Mouse (Mus musculus) heart, embryonic 11.5 days (tissue): ENCODE measurements at regions not wholly inside any gene's neighbourhood (a gene's known extent, or its start where the extent isn't known, plus 50 kb on each side); places are given as distances from the start of the nearest gene placed in this dataset.
A peak's percentile ranks its signal among the peaks of the same experiment; 100 is the strongest.

Experiments used
- ATAC-seq: fragments of 200-750 bp; cut with Nextera tagmentation; replicated peaks from 2 replicates; pipeline ENCODE4 v1.8.0; 2017; ENCODE audit warnings: moderate library complexity; ENCODE audit not compliant: insufficient number of reproducible peaks, low FRiP score, low TSS enrichment
- H3K27ac ChIP-seq: fragments of 300-500 bp; sonication (generic); 2 replicates; pipeline ENCODE4 v1.5.1; 2014; ENCODE audit warnings: mild to moderate bottlenecking, low read depth, low read length
- H3K27me3 ChIP-seq: fragments of 300-500 bp; sonication (generic); 2 replicates; pipeline ENCODE4 v1.6.1; 2014; ENCODE audit warnings: mild to moderate bottlenecking, low read length, mixed read lengths; ENCODE audit not compliant: control insufficient read depth, insufficient read depth
- H3K36me3 ChIP-seq: fragments of 300-500 bp; sonication (generic); 2 replicates; pipeline ENCODE4 v1.6.1; 2014; ENCODE audit warnings: mild to moderate bottlenecking, low read length, moderate library complexity, mixed read lengths; ENCODE audit not compliant: control insufficient read depth, insufficient read depth
- H3K4me1 ChIP-seq: fragments of 300-500 bp; sonication (generic); 2 replicates; pipeline ENCODE4 v1.6.1; 2014; ENCODE audit warnings: low read length; ENCODE audit not compliant: control insufficient read depth, insufficient read depth
- H3K4me2 ChIP-seq: fragments of 300-500 bp; sonication (generic); 2 replicates; pipeline ENCODE4 v1.6.1; 2014; ENCODE audit warnings: mild to moderate bottlenecking, moderate library complexity
- H3K4me3 ChIP-seq: fragments of 300-500 bp; sonication (generic); 2 replicates; pipeline ENCODE4 v1.5.1; 2014; ENCODE audit warnings: low read depth, low read length
- H3K9ac ChIP-seq: fragments of 300-500 bp; sonication (generic); 2 replicates; pipeline ENCODE4 v1.6.1; 2014; ENCODE audit warnings: mild to moderate bottlenecking, low read depth, low read length, moderate library complexity
- H3K9me3 ChIP-seq: fragments of 300-500 bp; sonication (generic); replicated peaks from 2 replicates; pipeline ENCODE4 v1.6.1; 2016; ENCODE audit warnings: low read length; ENCODE audit not compliant: control insufficient read depth
- WGBS: fragments of 180-500 bp; shearing (Covaris S2); extraction: QIAGEN DNeasy Blood & Tissue Kit; methylation state at CpG from one replicate; pipeline ENCODE4 v1.1.7; 2014; ENCODE audit not compliant: insufficient replicate concordance; 5-methylcytosine and 5-hydroxymethylcytosine counted together

DNA sequence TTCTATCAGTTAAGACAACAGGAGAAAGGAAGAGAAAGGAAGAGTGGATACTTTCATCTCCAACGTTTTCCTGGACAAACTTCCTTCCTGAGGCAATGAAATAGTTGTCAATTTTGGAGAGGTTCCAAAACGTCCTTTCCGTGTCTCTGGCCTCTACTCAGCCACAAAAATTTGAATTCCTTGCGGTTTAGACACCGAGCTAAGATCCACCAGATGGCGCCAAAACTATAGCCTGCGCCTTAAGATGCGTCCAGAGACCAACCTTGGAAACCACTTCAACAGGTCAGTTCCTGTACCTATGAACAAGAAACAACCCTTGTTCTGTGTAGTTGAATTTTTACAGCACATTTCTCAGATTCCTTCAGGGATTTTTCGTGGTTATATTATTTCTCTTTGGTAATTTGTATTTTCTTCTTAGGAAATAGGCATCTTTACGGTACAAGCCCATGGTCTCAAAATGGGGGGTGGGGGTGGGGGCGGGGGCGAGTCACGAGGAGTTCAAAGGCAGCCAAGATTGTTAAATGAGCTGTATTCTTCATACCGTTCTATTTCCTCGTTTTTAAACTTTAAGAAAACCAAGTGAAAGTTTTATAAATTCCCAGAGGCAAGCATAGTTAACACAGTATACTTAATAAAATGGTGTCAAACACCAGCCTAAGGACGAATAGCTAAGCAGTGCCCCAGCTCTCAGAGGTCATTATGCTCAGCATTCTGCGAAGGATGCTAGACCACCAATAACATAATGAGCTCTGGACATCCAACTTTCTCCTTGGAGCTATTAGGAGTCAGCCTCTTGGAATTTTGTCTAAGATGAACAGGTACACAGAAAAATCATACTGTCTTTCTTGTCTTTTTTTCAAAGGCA lies 96.2 kb upstream of the Cacna2d1 start:
- Histone ChIP-seq H3K27me3 (no peaks in the 10 kb centered on the region), H3K4me1 (no peaks in the 10 kb centered on the region), H3K4me3 (no peak overlapping the region), H3K27ac (no peak overlapping the region), H3K9ac (no peak overlapping the region), H3K4me2 (no peak overlapping the region), H3K9me3 (no peaks in the 10 kb centered on the region), H3K36me3 (no peaks in the 10 kb centered on the region)
- 31% methylated on average over 17 of the region's 17 CpGs for WGBS
- ATAC-seq = peak; percentile 57; the same call in 1 of the 2 replicates

DNA sequence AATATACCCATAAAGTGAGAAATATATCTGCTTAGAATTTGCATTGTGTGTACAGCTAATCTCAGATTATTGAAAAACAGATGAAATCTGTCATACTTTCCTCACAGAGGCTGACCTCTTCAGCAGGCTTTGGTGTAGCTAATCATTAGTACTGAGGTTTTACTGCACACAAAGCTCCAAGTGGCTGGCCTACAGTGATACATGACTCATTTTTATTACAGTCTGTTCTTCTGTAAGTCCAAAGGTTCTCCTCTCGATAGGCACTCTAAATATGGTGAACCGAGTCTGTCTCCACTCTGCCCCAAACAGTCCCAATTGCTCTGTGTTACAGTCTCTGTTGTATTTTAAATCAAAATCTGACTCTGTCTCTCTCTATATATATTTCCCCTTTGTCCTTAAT lies 87.7 kb upstream of the Cacna2d1 start:
- WGBS = 81% methylated on average over 2 of the region's 2 CpGs
- ATAC-seq = no peak
- no peaks in the 10 kb centered on the region for H3K4me1 ChIP-seq

DNA sequence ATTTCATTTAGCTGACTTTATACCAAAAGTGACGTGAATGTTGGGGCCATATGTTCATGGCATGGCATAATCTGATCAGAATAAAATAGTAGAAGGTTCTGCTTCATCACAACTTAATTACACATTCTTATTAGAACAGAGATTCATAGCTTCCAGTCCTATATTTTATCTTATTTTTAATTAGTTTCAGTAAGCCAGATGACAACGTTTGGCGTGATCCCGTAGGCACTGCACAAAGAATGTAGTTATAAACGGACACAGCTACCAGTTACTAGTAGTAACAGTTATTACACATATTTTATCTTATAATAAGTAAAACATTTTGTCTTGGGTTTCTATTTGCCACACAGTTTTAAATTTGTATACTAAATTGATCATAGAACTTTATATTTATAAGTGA lies 85.0 kb upstream of the Cacna2d1 start:
- Histone ChIP-seq H3K36me3 (no peaks in the 10 kb centered on the region), H3K4me3 (no peak overlapping the region), H3K27me3 (no peaks in the 10 kb centered on the region), H3K9ac (no peak overlapping the region), H3K4me1 (no peaks in the 10 kb centered on the region), H3K9me3 (no peaks in the 10 kb centered on the region), H3K4me2 (no peak overlapping the region), H3K27ac (no peak overlapping the region)
- no peak for ATAC-seq
- 87% methylated on average over 5 of the region's 5 CpGs for WGBS

More for the DNA sequence above, 87.7 kb upstream of the Cacna2d1 start:
- no peaks in the 10 kb centered on the region for H3K27me3 ChIP-seq
- no peaks in the 10 kb centered on the region for H3K9me3 ChIP-seq
- no peak overlapping the region for H3K9ac ChIP-seq
- H3K4me3 ChIP-seq = no peak overlapping the region
- no peak overlapping the region for H3K4me2 ChIP-seq
- H3K36me3 ChIP-seq = no peaks in the 10 kb centered on the region
- no peak overlapping the region for H3K27ac ChIP-seq

GRCm38 (mm10) chr5:15850126-15850801 lies 84.2 kb upstream of the Cacna2d1 start:
- Histone ChIP-seq H3K9ac (no peak overlapping the region), H3K4me1 (no peaks in the 10 kb centered on the region), H3K9me3 (no peaks in the 10 kb centered on the region), H3K27me3 (no peaks in the 10 kb centered on the region), H3K27ac (no peak overlapping the region), H3K36me3 (no peaks in the 10 kb centered on the region), H3K4me2 (no peak overlapping the region), H3K4me3 (no peak overlapping the region)
- 58% methylated on average over 7 of the region's 7 CpGs for WGBS
- ATAC-seq = no peak

DNA sequence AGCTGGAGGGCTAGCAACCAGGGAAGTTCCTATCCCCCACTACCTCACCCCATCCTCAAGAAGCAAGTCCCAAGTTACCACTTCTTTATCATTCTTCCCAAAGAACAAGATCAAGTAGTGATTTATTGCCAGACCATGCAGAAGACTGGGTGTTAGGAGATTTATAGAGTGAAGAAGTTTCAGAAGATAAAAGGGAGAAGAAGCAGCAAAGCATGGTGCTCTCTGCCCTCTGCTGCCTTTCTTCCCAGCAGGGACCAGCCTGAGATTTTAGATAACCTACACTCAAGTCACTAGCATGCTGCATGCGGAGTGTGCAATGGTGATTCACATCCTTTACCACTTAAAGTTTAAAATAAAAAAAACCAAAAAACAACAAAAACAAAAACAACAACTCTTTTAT lies 79.7 kb upstream of the Cacna2d1 start:
- Histone ChIP-seq H3K4me3 (no peak overlapping the region), H3K4me2 (no peak overlapping the region), H3K36me3 (no peaks in the 10 kb centered on the region), H3K27me3 (no peaks in the 10 kb centered on the region), H3K9me3 (no peaks in the 10 kb centered on the region), H3K9ac (no peak overlapping the region), H3K4me1 (no peaks in the 10 kb centered on the region), H3K27ac (no peak overlapping the region)
- WGBS = 84% methylated on average over 1 of the region's 1 CpGs
- no peak for ATAC-seq

- no peaks in the 10 kb centered on the region for H3K27me3 ChIP-seq
- H3K9ac ChIP-seq = no peak overlapping the region
- no peaks in the 10 kb centered on the region for H3K4me1 ChIP-seq
- no peak for ATAC-seq
- H3K27ac ChIP-seq = no peak overlapping the region
- H3K9me3 ChIP-seq = no peaks in the 10 kb centered on the region
- 55% methylated on average over 1 of the region's 1 CpGs for WGBS
- no peak overlapping the region for H3K4me3 ChIP-seq
- no peak overlapping the region for H3K4me2 ChIP-seq
- H3K36me3 ChIP-seq = no peaks in the 10 kb centered on the region
These were observed 77.5 kb upstream of the Cacna2d1 start for GRCm38 (mm10) chr5:15857034-15857433.

GRCm38 (mm10) chr5:15874065-15874464 lies 60.4 kb upstream of the Cacna2d1 start:
- Histone ChIP-seq H3K36me3 (no peaks in the 10 kb centered on the region), H3K4me1 (no peaks in the 10 kb centered on the region)
- ATAC-seq = no peak

DNA sequence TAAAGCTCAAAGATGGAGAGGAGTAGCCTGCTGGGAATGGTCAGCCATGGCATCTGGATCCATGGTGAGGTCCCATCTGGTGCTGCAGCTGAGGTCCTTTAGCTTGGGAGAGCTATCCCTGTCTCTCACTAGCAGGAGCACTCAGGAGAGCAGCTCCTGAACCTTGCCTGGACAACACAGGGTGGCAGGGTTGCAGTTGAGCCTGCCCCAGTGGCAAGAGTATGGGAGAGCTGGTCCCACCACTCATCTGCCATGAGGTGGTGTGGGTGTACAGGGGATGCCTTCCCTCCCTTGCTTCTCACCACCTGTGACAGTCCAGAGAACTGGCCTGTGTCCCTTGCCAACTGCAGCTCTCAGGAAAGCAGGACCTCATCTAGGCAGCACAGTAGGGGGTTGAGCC lies 51.5 kb upstream of the Cacna2d1 start:
- Histone ChIP-seq H3K9me3 (no peaks in the 10 kb centered on the region), H3K4me2 (no peak overlapping the region), H3K9ac (no peak overlapping the region), H3K4me3 (no peak overlapping the region), H3K4me1 (no peaks in the 10 kb centered on the region), H3K27me3 (no peaks in the 10 kb centered on the region), H3K27ac (no peak overlapping the region), H3K36me3 (no peaks in the 10 kb centered on the region)
- no peak for ATAC-seq

More at GRCm38 (mm10) chr5:15874065-15874464, 60.4 kb upstream of the Cacna2d1 start:
- 82% methylated on average over 3 of the region's 3 CpGs for WGBS
- Histone ChIP-seq H3K27me3 (no peaks in the 10 kb centered on the region), H3K9me3 (no peaks in the 10 kb centered on the region), H3K9ac (no peak overlapping the region), H3K4me3 (no peak overlapping the region), H3K4me2 (no peak overlapping the region), H3K27ac (no peak overlapping the region)
